Mouse (Mus musculus): ENCODE measurements at regions not wholly inside any gene's neighbourhood (a gene's known extent, or its start where the extent isn't known, plus 50 kb on each side); places are given as distances from the start of the nearest gene placed in this dataset.

GRCm38 (mm10) chr16:95773151-95773550, 71.3 kb downstream of the Ets2 start:
- TF ChIP-seq POLR2A (IDR thresholded peaks at IDR 0.05; ENCODE audit: borderline replicate concordance, extremely low read depth, low read depth, low read length) (no peak), CTCF (IDR thresholded peaks at IDR 0.05; ENCODE audit: insufficient read depth, low read length) (no peak)

All from lung, adult 2 months (tissue).